Mouse (Mus musculus): ENCODE results near the gene Atp8a2. TPM values are rescaled to one million over a fixed set of nuclear protein-coding genes. Genes with fewer than 3 reads are reported as not detected.
"Not testable (repeated sequence)": the region's sequence is repeated elsewhere in the genome, so short reads cannot be mapped to it uniquely, and the experiment has no call there.

The Atp8a2 gene
- polyA plus RNA-seq, 1 experiment from 2014 or later, result 9.0 TPM

GRCm38 (mm10) chr14:59843264-59843942 is 353.6 kb downstream of the Atp8a2 start:
- Histone ChIP-seq H3K9me3 (ENCODE audit: control insufficient read depth, low read length) (no peaks in the 10 kb centered on the region), H3K27ac (ENCODE audit: low read depth, low read length) (no peak overlapping the region), H3K36me3 (ENCODE audit: control insufficient read depth, insufficient read depth, low read length) (no peaks in the 10 kb centered on the region), H3K4me3 (ENCODE audit: low read depth, low read length) (no peak overlapping the region), H3K4me1 (ENCODE audit: control insufficient read depth, insufficient read depth, low read length) (no peaks in the 10 kb centered on the region), H3K4me2 (ENCODE audit: low read depth) (no peak overlapping the region), H3K9ac (ENCODE audit: low read length) (no peak overlapping the region), H3K27me3 (ENCODE audit: control insufficient read depth, insufficient read depth, low read length) (no peaks in the 10 kb centered on the region)
- ATAC-seq (ENCODE audit: insufficient read depth, low FRiP score, low TSS enrichment), result no peak
- DNase-seq (ENCODE audit: low spot score), result no peak
- 82% methylated on average over 6 of the region's 6 CpGs for WGBS

GRCm38 (mm10) chr14:59839951-59840720 is 356.8 kb downstream of the Atp8a2 start:
- H3K9me3 ChIP-seq (ENCODE audit: control insufficient read depth, low read length), result no peaks in the 10 kb centered on the region
- no peak overlapping the region for H3K27ac ChIP-seq (ENCODE audit: low read depth, low read length)
- H3K4me2 ChIP-seq (ENCODE audit: low read depth), result no peak overlapping the region
- H3K36me3 ChIP-seq (ENCODE audit: control insufficient read depth, insufficient read depth, low read length), result no peaks in the 10 kb centered on the region
- H3K4me3 ChIP-seq (ENCODE audit: low read depth, low read length), result no peak overlapping the region
- H3K4me1 ChIP-seq (ENCODE audit: control insufficient read depth, insufficient read depth, low read length), result no peaks in the 10 kb centered on the region
- no peak overlapping the region for H3K9ac ChIP-seq (ENCODE audit: low read length)
- WGBS, result 62% methylated on average over 14 of the region's 14 CpGs
- H3K27me3 ChIP-seq (ENCODE audit: control insufficient read depth, insufficient read depth, low read length), result no peaks in the 10 kb centered on the region
- DNase-seq (ENCODE audit: low spot score), result no peak
- ATAC-seq (ENCODE audit: insufficient read depth, low FRiP score, low TSS enrichment), result no peak

- H3K4me2 ChIP-seq (ENCODE audit: low read depth); H3K4me3 ChIP-seq (ENCODE audit: low read depth, low read length); H3K4me1 ChIP-seq (ENCODE audit: control insufficient read depth, insufficient read depth, low read length); H3K9me3 ChIP-seq (ENCODE audit: control insufficient read depth, low read length); H3K9ac ChIP-seq (ENCODE audit: low read length); ATAC-seq (ENCODE audit: insufficient read depth, low FRiP score, low TSS enrichment); H3K36me3 ChIP-seq (ENCODE audit: control insufficient read depth, insufficient read depth, low read length); H3K27ac ChIP-seq (ENCODE audit: low read depth, low read length); DNase-seq (ENCODE audit: low spot score); H3K27me3 ChIP-seq (ENCODE audit: control insufficient read depth, insufficient read depth, low read length): not testable (repeated sequence)
- WGBS, result 88% methylated on average over 1 of the region's 3 CpGs
These were observed 358.3 kb downstream of the Atp8a2 start for GRCm38 (mm10) chr14:59838446-59839259.

GRCm38 (mm10) chr14:59837691-59838241 is 359.2 kb downstream of the Atp8a2 start:
- DNase-seq (ENCODE audit: low spot score); H3K4me2 ChIP-seq (ENCODE audit: low read depth); H3K9ac ChIP-seq (ENCODE audit: low read length); H3K4me3 ChIP-seq (ENCODE audit: low read depth, low read length); H3K36me3 ChIP-seq (ENCODE audit: control insufficient read depth, insufficient read depth, low read length); H3K9me3 ChIP-seq (ENCODE audit: control insufficient read depth, low read length); H3K4me1 ChIP-seq (ENCODE audit: control insufficient read depth, insufficient read depth, low read length); H3K27me3 ChIP-seq (ENCODE audit: control insufficient read depth, insufficient read depth, low read length); H3K27ac ChIP-seq (ENCODE audit: low read depth, low read length); ATAC-seq (ENCODE audit: insufficient read depth, low FRiP score, low TSS enrichment): not testable (repeated sequence)
- no CpG with 5 or more reads among the region's 3 CpGs for WGBS

- H3K36me3 ChIP-seq (ENCODE audit: control insufficient read depth, insufficient read depth, low read length), result no peaks in the 10 kb centered on the region
- no peak overlapping the region for H3K4me2 ChIP-seq (ENCODE audit: low read depth)
These were observed 360.0 kb downstream of the Atp8a2 start for GRCm38 (mm10) chr14:59836876-59837543.

GRCm38 (mm10) chr14:59829580-59829979 is 367.4 kb downstream of the Atp8a2 start:
- WGBS, result 84% methylated on average over 5 of the region's 5 CpGs
- H3K27me3 ChIP-seq (ENCODE audit: control insufficient read depth, insufficient read depth, low read length), result no peaks in the 10 kb centered on the region
- no peak overlapping the region for H3K4me3 ChIP-seq (ENCODE audit: low read depth, low read length)
- no peak for DNase-seq (ENCODE audit: low spot score)
- H3K4me1 ChIP-seq (ENCODE audit: control insufficient read depth, insufficient read depth, low read length), result no peaks in the 10 kb centered on the region
- no peaks in the 10 kb centered on the region for H3K9me3 ChIP-seq (ENCODE audit: control insufficient read depth, low read length)
- no peaks in the 10 kb centered on the region for H3K36me3 ChIP-seq (ENCODE audit: control insufficient read depth, insufficient read depth, low read length)
- no peak overlapping the region for H3K9ac ChIP-seq (ENCODE audit: low read length)
- H3K4me2 ChIP-seq (ENCODE audit: low read depth), result no peak overlapping the region
- ATAC-seq (ENCODE audit: insufficient read depth, low FRiP score, low TSS enrichment), result no peak
- H3K27ac ChIP-seq (ENCODE audit: low read depth, low read length), result no peak overlapping the region

More at GRCm38 (mm10) chr14:59836876-59837543, 360.0 kb downstream of the Atp8a2 start:
- WGBS, result 56% methylated on average over 10 of the region's 10 CpGs
- ATAC-seq (ENCODE audit: insufficient read depth, low FRiP score, low TSS enrichment) (no peak), DNase-seq (ENCODE audit: low spot score) (no peak)
- Histone ChIP-seq H3K27me3 (ENCODE audit: control insufficient read depth, insufficient read depth, low read length) (no peaks in the 10 kb centered on the region), H3K9me3 (ENCODE audit: control insufficient read depth, low read length) (no peaks in the 10 kb centered on the region), H3K9ac (ENCODE audit: low read length) (no peak overlapping the region), H3K4me1 (ENCODE audit: control insufficient read depth, insufficient read depth, low read length) (no peaks in the 10 kb centered on the region), H3K27ac (ENCODE audit: low read depth, low read length) (no peak overlapping the region), H3K4me3 (ENCODE audit: low read depth, low read length) (no peak overlapping the region)

GRCm38 (mm10) chr14:59827409-59827808 is 369.6 kb downstream of the Atp8a2 start:
- no peaks in the 10 kb centered on the region for H3K4me1 ChIP-seq (ENCODE audit: control insufficient read depth, insufficient read depth, low read length)
- no peak for ATAC-seq (ENCODE audit: insufficient read depth, low FRiP score, low TSS enrichment)
- H3K36me3 ChIP-seq (ENCODE audit: control insufficient read depth, insufficient read depth, low read length), result no peaks in the 10 kb centered on the region
- H3K27me3 ChIP-seq (ENCODE audit: control insufficient read depth, insufficient read depth, low read length), result no peaks in the 10 kb centered on the region
- 75% methylated on average over 5 of the region's 5 CpGs for WGBS
- no peak overlapping the region for H3K4me3 ChIP-seq (ENCODE audit: low read depth, low read length)
- no peak overlapping the region for H3K4me2 ChIP-seq (ENCODE audit: low read depth)
- no peak overlapping the region for H3K9ac ChIP-seq (ENCODE audit: low read length)
- no peaks in the 10 kb centered on the region for H3K9me3 ChIP-seq (ENCODE audit: control insufficient read depth, low read length)
- DNase-seq (ENCODE audit: low spot score), result no peak
- no peak overlapping the region for H3K27ac ChIP-seq (ENCODE audit: low read depth, low read length)

- DNase-seq (ENCODE audit: low spot score) (no peak), ATAC-seq (ENCODE audit: insufficient read depth, low FRiP score, low TSS enrichment) (no peak)
- no peak overlapping the region for H3K4me2 ChIP-seq (ENCODE audit: low read depth)
- no peaks in the 10 kb centered on the region for H3K9me3 ChIP-seq (ENCODE audit: control insufficient read depth, low read length)
- H3K4me3 ChIP-seq (ENCODE audit: low read depth, low read length), result no peak overlapping the region
- H3K27ac ChIP-seq (ENCODE audit: low read depth, low read length), result no peak overlapping the region
- H3K9ac ChIP-seq (ENCODE audit: low read length), result no peak overlapping the region
- H3K4me1 ChIP-seq (ENCODE audit: control insufficient read depth, insufficient read depth, low read length), result no peaks in the 10 kb centered on the region
- H3K36me3 ChIP-seq (ENCODE audit: control insufficient read depth, insufficient read depth, low read length), result no peaks in the 10 kb centered on the region
- 54% methylated on average over 3 of the region's 3 CpGs for WGBS
- no peaks in the 10 kb centered on the region for H3K27me3 ChIP-seq (ENCODE audit: control insufficient read depth, insufficient read depth, low read length)
These were observed 376.9 kb downstream of the Atp8a2 start for GRCm38 (mm10) chr14:59820115-59820419.
